ENCODE assay signal across 23 mouse cellular contexts in genomic region chr11:62053928-62054327, GRCm38 (mm10).
DNase-seq lines count a peak whose midpoint lies in the region; ATAC-seq lines count a peak whose summit lies in the region.
"Had no signal": no experiment of that assay in that cellular context is flagged by ENCODE, and none has a peak within 500 bp of the region (broad histone marks: within the 10 kb centered on the region; RNA-seq: fewer than 3 reads in every experiment).

No protein-coding gene starts in this region.

- H3K36me3 ChIP-seq in forebrain, embryonic 10.5 days (replicated peaks): no peaks in the 10 kb centered on the region
- no peaks in the 10 kb centered on the region for H3K36me3 ChIP-seq in forebrain, embryonic 15.5 days
- H3K36me3 ChIP-seq in midbrain, embryonic 10.5 days: no peaks in the 10 kb centered on the region
- H3K36me3 ChIP-seq in midbrain, embryonic 16.5 days (ENCODE audit: control insufficient read depth, insufficient read depth, low read length): no peaks in the 10 kb centered on the region
- H3K36me3 ChIP-seq: embryonic facial prominence, embryonic 13.5 days; intestine, embryonic 15.5 days; stomach, embryonic 15.5 days had no signal

- intact Hi-C loops in left cerebral cortex, postnatal 36 days (cut with DNase I): no loop called here
- intact Hi-C loops in left cerebral cortex, postnatal 4 days (cut with DNase I): no loop called here

- DNase-seq in forebrain, embryonic 10.5 days (ENCODE audit: extremely low spot score, low spot score): peak; percentile 59
- peak; percentile 24 for DNase-seq in midbrain, embryonic 10.5 days (ENCODE audit: low spot score)
- peak; percentile 52 for DNase-seq in embryo, embryonic 11 days
- DNase-seq in mesoderm, embryonic 11.5 days (ENCODE audit: low read depth, low spot score): peak; percentile 45
- DNase-seq in left cerebral cortex, postnatal 36 days (ENCODE audit: low spot score in 2 of 2): no peak
- DNase-seq in left cerebral cortex, postnatal 4 days: no peak
- DNase-seq: adrenal gland, postnatal 25 days; cerebellum, adult 11 months; cerebellum, adult 9-11 months; kidney, adult 8-10 months; kidney, postnatal 10 days; liver, embryonic 13.5 days; lung, adult 2 months; lung, postnatal 14 days; thymus, postnatal 25 days had no signal

- WGBS in forebrain, embryonic 10.5 days: 37% methylated on average over 9 of the region's 9 CpGs
- WGBS in forebrain, embryonic 15.5 days: 4% methylated on average over 9 of the region's 9 CpGs
- 39% methylated on average over 9 of the region's 9 CpGs for WGBS in midbrain, embryonic 10.5 days
- WGBS in midbrain, embryonic 16.5 days: 9% methylated on average over 9 of the region's 9 CpGs

- H3K4me2 ChIP-seq in forebrain, embryonic 15.5 days (replicated peaks): no peak overlapping the region
- H3K4me2 ChIP-seq in midbrain, embryonic 16.5 days (ENCODE audit: low read length): no peak overlapping the region
- H3K4me2 ChIP-seq: embryonic facial prominence, embryonic 13.5 days; heart, embryonic 11.5 days; intestine, embryonic 15.5 days; liver, embryonic 13.5 days; stomach, embryonic 15.5 days had no signal

- no peak; the same call in 1 of the 2 replicates for ATAC-seq in forebrain, embryonic 15.5 days (replicated peaks)
- no peak for ATAC-seq in midbrain, embryonic 16.5 days
- ATAC-seq: CD4-positive, CD25-positive, alpha-beta regulatory T cell, adult 4 months; intestine, embryonic 15.5 days had no signal

- peaks cover 23% of the 10 kb centered on the region for H3K27me3 ChIP-seq in forebrain, embryonic 10.5 days (ENCODE audit: poor library complexity, severe bottlenecking)
- H3K27me3 ChIP-seq in forebrain, embryonic 15.5 days: no peaks in the 10 kb centered on the region
- H3K27me3 ChIP-seq in midbrain, embryonic 10.5 days (ENCODE audit: low read depth, poor library complexity, severe bottlenecking): peaks cover 19% of the 10 kb centered on the region
- H3K27me3 ChIP-seq in midbrain, embryonic 16.5 days (ENCODE audit: control insufficient read depth, insufficient read depth, low read depth, low read length): peaks cover 2% of the 10 kb centered on the region; the same call in 1 of the 2 replicates
- H3K27me3 ChIP-seq: embryonic facial prominence, embryonic 13.5 days; intestine, embryonic 15.5 days; liver, embryonic 13.5 days; stomach, embryonic 15.5 days had no signal

- H3K4me1 ChIP-seq in forebrain, embryonic 10.5 days: peaks cover 35% of the 10 kb centered on the region
- no peaks in the 10 kb centered on the region for H3K4me1 ChIP-seq in forebrain, embryonic 15.5 days
- H3K4me1 ChIP-seq in midbrain, embryonic 10.5 days: peaks cover 27% of the 10 kb centered on the region
- no peaks in the 10 kb centered on the region for H3K4me1 ChIP-seq in midbrain, embryonic 16.5 days (ENCODE audit: control insufficient read depth, insufficient read depth, low read length)
- H3K4me1 ChIP-seq: stomach, embryonic 15.5 days had no signal

- no peaks in the 10 kb centered on the region for H3K9me3 ChIP-seq in forebrain, embryonic 10.5 days
- no peaks in the 10 kb centered on the region for H3K9me3 ChIP-seq in forebrain, embryonic 15.5 days
- H3K9me3 ChIP-seq in midbrain, embryonic 10.5 days (replicated peaks): no peaks in the 10 kb centered on the region
- H3K9me3 ChIP-seq in midbrain, embryonic 16.5 days (replicated peaks; ENCODE audit: control insufficient read depth, low read length, poor library complexity, severe bottlenecking): no peaks in the 10 kb centered on the region
- H3K9me3 ChIP-seq: embryonic facial prominence, embryonic 13.5 days; intestine, embryonic 15.5 days; liver, embryonic 13.5 days; stomach, embryonic 15.5 days had no signal

- H3K27ac ChIP-seq in forebrain, embryonic 10.5 days: peak overlapping the region; percentile 44; the same call in 1 of the 2 replicates
- H3K27ac ChIP-seq in forebrain, embryonic 15.5 days (replicated peaks): no peak overlapping the region; the same call in 1 of the 2 replicates
- no peak overlapping the region; the same call in 1 of the 2 replicates for H3K27ac ChIP-seq in midbrain, embryonic 10.5 days (replicated peaks)
- H3K27ac ChIP-seq in midbrain, embryonic 16.5 days (ENCODE audit: low read length): no peak overlapping the region
- H3K27ac ChIP-seq: embryonic facial prominence, embryonic 13.5 days; intestine, embryonic 15.5 days; liver, embryonic 13.5 days; stomach, embryonic 15.5 days had no signal

- no peak overlapping the region for H3K9ac ChIP-seq in forebrain, embryonic 15.5 days (replicated peaks)
- H3K9ac ChIP-seq in midbrain, embryonic 16.5 days (ENCODE audit: low read depth, low read length): no peak overlapping the region
- H3K9ac ChIP-seq: embryonic facial prominence, embryonic 13.5 days; intestine, embryonic 15.5 days; liver, embryonic 13.5 days; stomach, embryonic 15.5 days had no signal

- no peak overlapping the region for H3K4me3 ChIP-seq in forebrain, embryonic 10.5 days
- H3K4me3 ChIP-seq in forebrain, embryonic 15.5 days: no peak overlapping the region
- no peak overlapping the region for H3K4me3 ChIP-seq in midbrain, embryonic 10.5 days
- no peak overlapping the region for H3K4me3 ChIP-seq in midbrain, embryonic 16.5 days (ENCODE audit: low read depth, low read length)
- H3K4me3 ChIP-seq: embryonic facial prominence, embryonic 13.5 days; erythroblast, embryonic 14.5 days; intestine, embryonic 15.5 days; liver, embryonic 13.5 days; stomach, embryonic 15.5 days had no signal

Comparison
In these comparisons a context has a peak if more than half of its experiments do, and no peak if none do; other contexts are left out.
1. DNase-seq: peak in forebrain, embryonic 10.5 days (single experiment), midbrain, embryonic 10.5 days (single experiment), embryo, embryonic 11 days (single experiment) and mesoderm, embryonic 11.5 days (single experiment); none in left cerebral cortex, postnatal 36 days (0 of 2) and left cerebral cortex, postnatal 4 days (single experiment).